Mouse (Mus musculus) mouse embryonic stem cell (cell line): ENCODE measurements around the gene Ddx39b.

Source experiments
- in situ Hi-C, 2 experiments: fragments of 300-500 bp; cut with MboI; formaldehyde crosslinking; loops; 1 replicate in 1 of 2; 3 replicates in 1 of 2; pipeline ENCODE4 v1.14.3; 2019 to 2020; ENCODE audit warnings: low sequenced_read_pairs in 2 of 2, low pct_unique_long_range_greater_than_20kb in 1 of 2, mixed read lengths in 1 of 2; ENCODE audit not compliant: unreplicated experiment in 1 of 2

Gene Ddx39b

DNA sequence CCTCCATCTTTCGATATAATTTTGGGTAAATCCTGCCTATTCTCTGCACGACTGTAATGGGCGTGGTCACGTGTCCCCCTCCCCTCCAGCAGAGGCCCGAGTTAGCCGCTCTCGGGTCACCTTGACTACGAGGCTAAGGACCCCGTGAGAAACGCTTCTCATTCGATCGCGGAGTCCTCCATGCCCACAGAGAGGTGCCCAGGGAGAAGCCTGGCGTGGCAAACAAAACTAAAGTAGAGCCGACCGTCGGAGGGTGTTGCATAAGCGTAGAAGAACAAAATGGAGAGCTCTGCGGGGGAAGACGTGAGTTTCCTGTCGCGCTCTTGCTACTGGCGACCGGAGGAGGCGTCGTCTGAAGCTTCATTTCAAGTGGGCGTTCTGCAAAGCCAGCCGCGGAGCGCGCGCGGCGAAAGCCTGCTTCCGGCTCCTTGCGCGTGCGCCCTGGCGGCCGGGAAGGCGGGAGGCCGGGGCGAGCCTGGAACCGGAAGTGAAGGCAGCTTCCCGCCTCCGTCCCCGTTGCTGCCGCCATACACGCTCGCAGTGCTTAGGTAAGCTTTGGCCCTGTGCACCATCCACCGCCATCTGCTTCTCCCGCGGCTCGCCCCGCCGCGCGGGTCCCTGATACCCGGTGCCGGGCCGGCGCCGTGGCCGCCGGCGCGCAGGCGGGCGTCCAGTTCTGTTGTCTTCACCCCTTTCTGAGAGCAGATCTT is at the start of gene Ddx39b:
TSS of gene Ddx39b (plus strand) at position 442 of the 710 bp plus-strand sequence.
- in situ Hi-C loops = no loop called here

GRCm38 (mm10) chr17:35192924-35193323 is 48.6 kb upstream of the Ddx39b start:
- in situ Hi-C loops = no loop called here

DNA sequence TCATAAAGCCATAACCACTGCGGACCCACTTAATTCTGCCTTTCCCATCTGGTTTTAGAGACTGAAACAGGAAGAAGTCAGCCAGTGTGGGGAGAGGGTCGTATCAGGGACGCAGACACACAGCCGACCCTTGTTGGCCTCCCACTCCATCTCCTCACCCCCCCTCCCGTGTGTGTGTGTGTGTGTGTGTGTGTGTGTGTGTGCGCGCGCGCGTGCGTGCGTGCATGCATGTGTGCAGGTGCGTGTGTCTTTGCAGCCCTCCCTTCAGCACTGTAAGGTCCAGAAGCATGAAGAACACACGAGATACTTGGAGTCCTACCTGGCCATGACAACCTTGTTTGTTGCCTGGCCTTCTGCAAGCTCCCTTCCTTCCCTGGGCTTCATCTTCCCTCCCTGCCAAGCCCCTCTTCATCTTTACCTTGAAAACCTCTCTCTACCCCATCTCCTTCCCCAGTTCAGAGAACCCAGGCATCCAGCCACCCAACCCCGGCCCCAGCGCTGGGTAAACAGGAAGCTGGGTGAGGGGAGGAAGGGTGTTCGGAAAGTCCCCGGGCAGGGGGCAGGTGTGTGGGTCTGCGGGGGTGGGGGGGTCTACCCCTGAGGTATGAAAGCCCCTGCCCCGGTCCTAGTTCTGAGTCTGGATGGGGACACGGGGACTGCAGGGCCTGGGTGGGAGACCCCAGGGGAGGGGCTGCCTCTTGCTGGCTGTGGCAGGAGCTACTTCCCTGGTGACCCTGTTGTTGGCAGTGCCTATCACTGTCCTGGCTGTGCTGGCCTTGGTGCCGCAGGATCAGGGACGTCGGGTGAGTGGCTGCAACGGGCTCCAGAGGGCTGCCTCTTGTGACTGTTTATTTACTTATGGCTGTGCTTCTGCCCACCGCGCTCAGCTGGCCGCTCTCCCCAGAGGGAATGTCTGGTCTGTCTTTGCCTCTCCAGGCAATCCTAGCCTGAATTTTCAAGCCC is 47.4 kb upstream of the Ddx39b start, which contains the start of gene Ltb:
TSS of gene Ltb (plus strand) at position 559 of the 963 bp plus-strand sequence.
- in situ Hi-C loops = no loop called here

DNA sequence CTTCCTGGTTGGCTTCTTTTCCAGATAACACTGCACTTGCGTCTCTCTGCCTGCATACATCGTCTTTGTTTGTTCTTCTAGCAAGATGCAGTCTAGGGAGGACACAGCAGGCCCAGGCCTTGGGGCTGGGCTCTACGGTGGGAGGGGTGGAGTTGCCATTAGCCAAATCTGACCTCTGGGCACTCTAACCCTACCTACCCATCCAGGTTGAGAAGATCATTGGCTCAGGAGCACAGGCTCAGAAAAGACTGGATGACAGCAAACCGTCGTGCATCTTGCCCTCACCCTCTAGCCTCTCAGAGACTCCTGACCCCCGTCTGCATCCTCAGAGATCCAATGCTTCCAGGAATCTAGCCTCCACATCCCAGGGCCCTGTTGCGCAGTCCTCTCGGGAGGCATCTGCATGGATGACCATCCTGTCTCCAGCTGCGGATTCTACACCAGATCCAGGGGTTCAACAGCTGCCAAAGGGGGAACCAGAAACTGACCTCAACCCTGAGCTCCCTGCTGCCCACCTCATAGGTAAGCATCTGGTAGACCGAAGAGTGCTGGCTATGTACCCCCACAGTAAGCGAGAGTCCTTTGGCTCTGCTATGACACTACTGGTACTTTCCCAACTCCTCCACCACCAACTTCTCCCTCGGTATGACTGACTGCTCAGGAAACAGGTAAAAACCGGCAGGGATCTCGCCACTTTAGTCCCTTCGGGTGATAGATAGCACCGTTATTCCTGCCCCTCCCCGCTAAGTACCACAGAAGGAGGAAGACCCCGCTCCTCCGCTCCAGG is 46.5 kb upstream of the Ddx39b start:
- in situ Hi-C loops = no loop called here

DNA sequence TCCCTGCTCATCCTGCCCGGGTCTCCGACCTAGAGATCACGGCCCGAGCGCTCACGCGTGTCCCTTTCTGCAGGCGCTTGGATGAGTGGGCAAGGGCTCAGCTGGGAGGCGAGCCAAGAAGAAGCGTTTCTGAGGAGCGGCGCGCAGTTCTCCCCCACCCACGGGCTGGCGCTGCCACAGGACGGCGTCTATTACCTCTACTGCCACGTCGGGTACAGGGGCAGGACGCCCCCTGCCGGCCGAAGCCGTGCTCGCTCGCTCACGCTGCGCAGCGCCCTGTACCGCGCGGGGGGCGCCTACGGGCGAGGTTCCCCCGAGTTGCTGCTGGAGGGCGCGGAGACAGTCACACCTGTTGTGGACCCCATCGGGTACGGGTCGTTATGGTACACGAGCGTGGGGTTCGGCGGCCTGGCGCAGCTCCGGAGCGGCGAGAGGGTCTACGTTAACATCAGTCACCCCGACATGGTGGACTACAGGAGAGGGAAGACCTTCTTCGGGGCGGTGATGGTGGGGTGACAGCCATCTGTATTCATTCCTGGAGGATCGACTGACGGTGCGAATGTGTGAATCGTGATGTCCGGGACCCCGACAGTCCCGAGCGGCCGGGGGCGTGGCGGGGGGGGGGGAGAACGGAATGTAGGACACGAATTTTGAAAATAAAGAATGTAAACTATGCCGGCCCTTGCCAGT is 45.8 kb upstream of the Ddx39b start:
- in situ Hi-C loops = no loop called here

GRCm38 (mm10) chr17:35196321-35196641 is 45.3 kb upstream of the Ddx39b start:
- in situ Hi-C loops = no loop called here

DNA sequence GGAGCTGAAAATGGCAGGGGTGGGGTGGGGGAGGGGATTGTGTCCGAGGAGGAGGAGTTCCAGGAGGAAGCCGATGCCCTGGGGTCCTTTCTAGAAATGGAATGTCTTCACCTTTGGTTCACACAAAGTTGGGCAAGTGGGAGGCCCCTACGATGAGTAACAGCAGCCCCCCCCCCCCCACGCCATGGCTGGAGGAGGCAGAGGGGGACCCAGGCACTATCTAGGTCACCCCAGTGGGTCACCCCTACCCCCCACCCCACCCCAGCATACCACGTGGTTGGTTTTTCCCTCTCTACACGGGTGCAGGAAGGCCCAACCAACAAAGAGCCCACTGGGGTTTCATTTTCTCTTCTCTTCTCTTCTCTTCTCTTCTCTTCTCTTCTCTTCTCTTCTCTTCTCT is 44.4 kb upstream of the Ddx39b start:
- in situ Hi-C loops = no loop called here

DNA sequence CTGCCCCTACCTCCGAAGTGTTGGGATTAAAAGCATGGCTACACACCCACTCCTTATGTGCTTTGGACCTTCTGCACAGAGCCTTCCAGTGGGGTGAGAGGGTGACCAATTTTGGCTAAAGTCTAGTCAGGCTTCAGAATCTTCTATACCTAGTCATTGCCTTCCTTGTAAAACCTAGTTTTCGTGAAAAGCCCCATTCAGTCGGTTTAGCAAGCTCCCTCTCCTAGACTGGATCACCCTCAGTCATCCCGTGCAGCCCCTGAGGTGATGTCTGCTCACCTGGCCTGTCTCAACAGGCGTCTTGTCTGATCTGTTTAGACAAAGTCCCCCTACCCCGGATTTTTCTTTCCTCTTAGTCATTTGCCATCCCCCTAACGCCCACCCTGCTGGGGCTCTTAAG is 43.5 kb upstream of the Ddx39b start:
- in situ Hi-C loops = no loop called here

DNA sequence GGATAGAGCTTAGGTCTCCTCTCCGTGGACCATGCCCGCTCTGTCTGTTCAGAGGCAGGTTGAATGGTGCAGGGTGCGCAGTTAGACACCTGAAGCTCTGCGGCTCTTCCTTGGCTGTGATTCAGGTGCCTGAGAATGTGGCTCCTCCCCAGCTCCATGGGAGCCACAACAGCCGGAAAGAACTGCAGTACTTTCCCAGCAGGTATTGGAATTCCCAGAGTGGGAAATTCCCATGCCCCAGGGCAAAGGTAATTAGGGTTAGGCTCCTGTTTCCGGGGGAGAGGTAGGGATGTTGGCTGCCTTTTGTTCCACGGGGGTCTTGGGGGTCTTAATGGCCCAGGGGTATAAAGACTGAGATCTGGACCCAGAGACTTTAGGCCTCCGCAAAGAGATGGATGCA is 42.6 kb upstream of the Ddx39b start:
- in situ Hi-C loops = no loop called here

DNA sequence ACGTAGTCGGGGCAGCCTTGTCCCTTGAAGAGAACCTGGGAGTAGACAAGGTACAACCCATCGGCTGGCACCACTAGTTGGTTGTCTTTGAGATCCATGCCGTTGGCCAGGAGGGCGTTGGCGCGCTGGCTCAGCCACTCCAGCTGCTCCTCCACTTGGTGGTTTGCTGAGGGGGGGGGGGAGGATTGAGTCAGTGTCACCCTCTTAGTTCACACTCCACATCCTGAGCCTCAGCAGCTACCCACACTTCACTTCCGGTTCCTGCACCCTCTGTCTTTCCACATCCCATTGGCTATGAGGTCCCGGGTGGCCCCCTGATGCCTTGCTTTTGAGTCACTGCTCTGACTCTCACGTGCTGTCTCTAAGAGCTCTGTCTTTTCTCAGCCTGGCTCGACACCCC is 41.1 kb upstream of the Ddx39b start:
- in situ Hi-C loops = no loop called here

- in situ Hi-C loops = no loop called here
Measured at GRCm38 (mm10) chr17:35201128-35201527, 40.4 kb upstream of the Ddx39b start.

- in situ Hi-C loops = no loop called here
Measured at GRCm38 (mm10) chr17:35201787-35202186, 39.8 kb upstream of the Ddx39b start, which contains the start of gene Tnf. TSS of gene Tnf (minus strand) at chr17:35202007.

DNA sequence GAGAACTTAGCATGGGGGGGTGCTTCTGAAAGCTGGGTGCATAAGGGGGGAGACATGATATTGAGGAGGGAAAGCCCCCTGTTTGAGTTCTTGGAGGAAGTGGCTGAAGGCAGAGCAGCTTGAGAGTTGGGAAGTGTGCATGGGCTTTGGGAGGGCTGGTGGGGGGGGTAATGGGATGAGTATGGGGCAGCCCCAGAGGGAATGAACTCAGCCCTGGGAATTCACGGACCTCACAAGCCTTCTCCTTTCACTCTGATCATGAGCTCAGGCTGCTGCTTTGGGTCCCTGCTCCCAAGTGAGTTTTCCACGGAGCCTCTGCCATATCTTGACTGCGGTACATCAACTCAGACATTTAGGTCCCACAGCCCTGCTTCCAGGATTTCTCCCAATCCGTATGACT is 39.1 kb upstream of the Ddx39b start:
- in situ Hi-C loops = no loop called here

DNA sequence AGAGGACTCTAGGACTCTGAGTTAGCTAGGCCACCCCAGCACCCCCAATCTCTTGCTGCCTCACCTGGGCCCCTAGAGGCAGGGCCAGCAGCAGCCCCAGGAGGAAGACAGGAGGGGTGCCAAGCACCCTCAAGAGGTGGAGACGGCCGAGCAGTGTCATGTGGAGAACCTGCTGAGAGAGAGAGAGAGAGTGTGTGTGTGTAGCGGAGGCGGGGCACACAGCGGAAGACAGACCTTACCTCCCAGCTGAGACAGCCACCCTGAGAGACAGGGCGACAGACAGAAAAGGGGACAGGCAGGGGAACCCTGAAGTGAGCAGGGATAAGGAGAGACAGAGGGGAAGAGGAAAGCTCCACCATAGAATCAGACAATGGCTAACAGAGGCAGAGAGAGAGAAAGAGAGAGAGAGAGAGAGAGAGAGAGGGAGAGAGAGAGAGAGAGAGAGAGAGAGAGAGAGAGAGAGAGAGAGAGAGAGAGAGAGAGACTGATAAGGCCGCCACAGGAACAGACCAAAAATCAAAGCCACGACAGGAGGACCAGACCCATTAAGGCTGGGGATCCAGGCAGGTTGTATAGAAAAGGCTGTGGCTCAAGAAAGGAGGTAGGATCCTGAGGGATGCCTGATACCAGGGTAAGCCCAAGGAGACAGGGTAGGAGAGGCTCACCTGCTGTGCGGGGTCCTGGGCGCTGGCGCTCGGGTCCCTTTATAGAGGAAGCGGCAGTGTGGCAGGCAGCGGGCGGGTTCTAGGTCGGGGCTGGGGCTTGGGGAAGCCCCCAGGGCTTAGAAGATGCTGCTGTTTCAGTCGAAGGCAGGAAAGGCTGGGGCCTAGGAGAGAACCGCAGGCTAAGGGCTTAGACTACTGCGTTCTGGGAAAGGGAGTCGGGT is 36.8 kb upstream of the Ddx39b start, which contains the start of gene Lta:
TSS of gene Lta (minus strand) at position 858 of the 886 bp plus-strand sequence.
- in situ Hi-C loops = no loop called here

- in situ Hi-C loops = no loop called here
Measured at GRCm38 (mm10) chr17:35205380-35205769, 36.2 kb upstream of the Ddx39b start.

- in situ Hi-C loops = no loop called here
Measured at GRCm38 (mm10) chr17:35209785-35210535, 31.6 kb upstream of the Ddx39b start.

- in situ Hi-C loops = no loop called here
Measured at GRCm38 (mm10) chr17:35210593-35210992, 31.0 kb upstream of the Ddx39b start.
